Mouse (Mus musculus) thymus, adult 2 months (tissue): ENCODE results near the gene Tra2b.

Experiments used
- CTCF ChIP-seq: fragments of 200-500 bp; IDR thresholded peaks from 2 replicates; pipeline ENCODE4 v1.5.1; 2012; ENCODE audit warnings: mild to moderate bottlenecking, control low read depth, low read length, moderate library complexity, borderline replicate concordance; ENCODE audit not compliant: control insufficient read depth, poor library complexity, insufficient read depth; ENCODE audit errors: extremely low read depth
- POLR2A ChIP-seq: fragments of 200-500 bp; IDR thresholded peaks from 2 replicates; pipeline ENCODE4 v1.6.1; 2012; ENCODE audit warnings: mild to moderate bottlenecking, low read length, control low read depth, moderate library complexity; ENCODE audit not compliant: control insufficient read depth, poor library complexity, insufficient read depth; ENCODE audit errors: extremely low read depth

DNA sequence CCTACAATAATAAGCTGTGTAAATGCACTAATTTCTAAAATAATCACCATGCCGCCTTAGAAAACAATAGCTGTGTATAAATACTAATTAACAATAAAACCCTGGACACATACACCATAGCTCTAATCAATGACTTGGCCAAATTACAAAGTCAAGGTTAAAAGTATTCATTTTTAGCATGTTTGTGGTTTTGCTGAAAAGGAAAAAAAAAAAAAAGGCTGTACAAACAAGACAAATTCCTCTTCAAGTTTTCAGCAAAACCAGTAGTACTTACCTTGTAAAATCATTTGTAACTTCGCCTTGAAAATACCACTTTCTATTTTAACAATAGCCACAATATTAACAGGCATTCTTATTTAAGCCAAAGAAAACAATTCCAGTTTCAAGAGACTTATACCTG is 4.2 kb downstream of the Tra2b start:
- TF ChIP-seq CTCF (no peak), POLR2A (no peak)
